Mouse (Mus musculus) hindbrain, embryonic 12.5 days (tissue): ENCODE measurements around the gene Il1r1. TPM values are rescaled to one million over a fixed set of nuclear protein-coding genes. Genes with fewer than 3 reads are reported as not detected.
"Not testable (repeated sequence)": the region's sequence is repeated elsewhere in the genome, so short reads cannot be mapped to it uniquely, and the experiment has no call there.

Experiments used
- ATAC-seq: fragments of 200-750 bp; cut with Nextera tagmentation; 2 replicates; pipeline ENCODE4 v1.8.0; 2017; ENCODE audit warnings: moderate TSS enrichment; ENCODE audit not compliant: low FRiP score
- H3K27ac ChIP-seq: fragments of 300-500 bp; sonication (generic); 2 replicates; pipeline ENCODE4 v1.5.1; 2016; ENCODE audit warnings: mild to moderate bottlenecking
- H3K27me3 ChIP-seq: fragments of 300-500 bp; sonication (generic); 2 replicates; pipeline ENCODE4 v1.6.1; 2016; ENCODE audit warnings: mild to moderate bottlenecking
- H3K36me3 ChIP-seq: fragments of 300-500 bp; sonication (generic); 2 replicates; pipeline ENCODE4 v1.6.1; 2016; ENCODE audit warnings: mild to moderate bottlenecking
- H3K4me1 ChIP-seq: fragments of 300-500 bp; sonication (generic); 2 replicates; pipeline ENCODE4 v1.6.1; 2016
- H3K4me2 ChIP-seq: fragments of 300-500 bp; sonication (generic); replicated peaks from 2 replicates; pipeline ENCODE4 v1.6.1; 2016; ENCODE audit warnings: mild to moderate bottlenecking
- H3K4me3 ChIP-seq: fragments of 300-500 bp; sonication (generic); 2 replicates; pipeline ENCODE4 v1.5.1; 2016; ENCODE audit warnings: mild to moderate bottlenecking
- H3K9ac ChIP-seq: fragments of 300-500 bp; sonication (generic); 2 replicates; pipeline ENCODE4 v1.6.1; 2016; ENCODE audit warnings: mild to moderate bottlenecking, moderate library complexity
- H3K9me3 ChIP-seq: fragments of 300-500 bp; sonication (generic); replicated peaks from 2 replicates; pipeline ENCODE4 v1.6.1; 2016; ENCODE audit warnings: mild to moderate bottlenecking
- WGBS: fragments of 180-500 bp; shearing (Covaris S2); methylation state at CpG from one replicate; pipeline ENCODE4 v1.1.7; 2016; 5-methylcytosine and 5-hydroxymethylcytosine counted together
- polyA plus RNA-seq: library from polyadenylated mRNA; unstranded; fragments of >200 nt; fragmentation: Nextera tagmentation; extraction: Ambion mirVana; gene quantifications from 2 replicates; pipeline ENCODE4 v1.2.1, GENCODE M21; 2016

The Il1r1 gene
- polyA plus RNA-seq, 1 experiment from 2014 or later: 1.4 TPM

GRCm38 (mm10) chr1:40304321-40304720 is 79.4 kb downstream of the Il1r1 start:
- 72% methylated on average over 4 of the region's 4 CpGs for WGBS

GRCm38 (mm10) chr1:40306111-40306510 is 81.2 kb downstream of the Il1r1 start:
- no peak for ATAC-seq
- no peak overlapping the region for H3K27ac ChIP-seq
- 80% methylated on average over 2 of the region's 2 CpGs for WGBS
- no peaks in the 10 kb centered on the region for H3K9me3 ChIP-seq
- no peaks in the 10 kb centered on the region for H3K36me3 ChIP-seq
- H3K4me2 ChIP-seq: no peak overlapping the region
- H3K4me1 ChIP-seq: no peaks in the 10 kb centered on the region
- H3K4me3 ChIP-seq: no peak overlapping the region
- H3K9ac ChIP-seq: no peak overlapping the region
- H3K27me3 ChIP-seq: no peaks in the 10 kb centered on the region

More at GRCm38 (mm10) chr1:40304321-40304720, 79.4 kb downstream of the Il1r1 start:
- not testable (repeated sequence) for H3K9me3 ChIP-seq, H3K4me1 ChIP-seq, H3K36me3 ChIP-seq, H3K27me3 ChIP-seq, H3K9ac ChIP-seq, H3K4me2 ChIP-seq, H3K27ac ChIP-seq, H3K4me3 ChIP-seq, ATAC-seq

GRCm38 (mm10) chr1:40311123-40311522 is 86.2 kb downstream of the Il1r1 start:
- no peak overlapping the region for H3K4me2 ChIP-seq
- no peaks in the 10 kb centered on the region for H3K27me3 ChIP-seq
- H3K27ac ChIP-seq: no peak overlapping the region
- H3K4me1 ChIP-seq: no peaks in the 10 kb centered on the region
- no peak overlapping the region for H3K4me3 ChIP-seq
- ATAC-seq: no peak
- H3K36me3 ChIP-seq: no peaks in the 10 kb centered on the region
- H3K9me3 ChIP-seq: no peaks in the 10 kb centered on the region
- WGBS: 96% methylated on average over 3 of the region's 3 CpGs
- no peak overlapping the region for H3K9ac ChIP-seq

GRCm38 (mm10) chr1:40311625-40312024 is 86.7 kb downstream of the Il1r1 start:
- Histone ChIP-seq H3K9ac (no peak overlapping the region), H3K4me1 (no peaks in the 10 kb centered on the region), H3K27me3 (no peaks in the 10 kb centered on the region), H3K9me3 (no peaks in the 10 kb centered on the region), H3K4me2 (no peak overlapping the region), H3K36me3 (no peaks in the 10 kb centered on the region), H3K27ac (no peak overlapping the region), H3K4me3 (no peak overlapping the region)
- WGBS: 88% methylated on average over 2 of the region's 2 CpGs
- no peak for ATAC-seq

- whole genome bisulfite sequencing: 78% methylated on average over 12 of the region's 12 CpGs
- no peak for ATAC-seq
- no peak overlapping the region for H3K4me3 ChIP-seq
These were observed 89.1 kb downstream of the Il1r1 start for GRCm38 (mm10) chr1:40314016-40314415.

GRCm38 (mm10) chr1:40317657-40318056 is 92.8 kb downstream of the Il1r1 start:
- Histone ChIP-seq H3K4me1 (no peaks in the 10 kb centered on the region), H3K9me3 (no peaks in the 10 kb centered on the region), H3K27me3 (no peaks in the 10 kb centered on the region), H3K9ac (no peak overlapping the region), H3K4me2 (no peak overlapping the region), H3K4me3 (no peak overlapping the region), H3K36me3 (no peaks in the 10 kb centered on the region), H3K27ac (no peak overlapping the region)
- no peak for ATAC-seq
- 91% methylated on average over 8 of the region's 8 CpGs for WGBS

More at GRCm38 (mm10) chr1:40314016-40314415, 89.1 kb downstream of the Il1r1 start:
- no peaks in the 10 kb centered on the region for H3K27me3 ChIP-seq
- no peaks in the 10 kb centered on the region for H3K4me1 ChIP-seq
- no peaks in the 10 kb centered on the region for H3K9me3 ChIP-seq
- H3K27ac ChIP-seq: no peak overlapping the region
- no peaks in the 10 kb centered on the region for H3K36me3 ChIP-seq
- no peak overlapping the region for H3K4me2 ChIP-seq
- no peak overlapping the region for H3K9ac ChIP-seq

GRCm38 (mm10) chr1:40321824-40322223 is 96.9 kb downstream of the Il1r1 start:
- no peaks in the 10 kb centered on the region for H3K36me3 ChIP-seq
- no peak for ATAC-seq
- no peak overlapping the region for H3K4me3 ChIP-seq
- no peak overlapping the region for H3K4me2 ChIP-seq
- no peaks in the 10 kb centered on the region for H3K9me3 ChIP-seq
- H3K27ac ChIP-seq: no peak overlapping the region
- peaks cover 6% of the 10 kb centered on the region for H3K4me1 ChIP-seq
- 86% methylated on average over 6 of the region's 6 CpGs for WGBS
- H3K9ac ChIP-seq: no peak overlapping the region
- peaks cover 30% of the 10 kb centered on the region for H3K27me3 ChIP-seq

- H3K4me1 ChIP-seq: peaks cover 6% of the 10 kb centered on the region
- H3K4me3 ChIP-seq: no peak overlapping the region
- no peak overlapping the region for H3K4me2 ChIP-seq
- no peak for ATAC-seq
- no peak overlapping the region for H3K27ac ChIP-seq
- no peaks in the 10 kb centered on the region for H3K36me3 ChIP-seq
- H3K9me3 ChIP-seq: no peaks in the 10 kb centered on the region
- WGBS: 91% methylated on average over 3 of the region's 3 CpGs
- H3K27me3 ChIP-seq: peaks cover 35% of the 10 kb centered on the region
- no peak overlapping the region for H3K9ac ChIP-seq
These were observed 97.7 kb downstream of the Il1r1 start for GRCm38 (mm10) chr1:40322543-40322942.

GRCm38 (mm10) chr1:40324457-40324856 is 99.6 kb downstream of the Il1r1 start, which contains the start of gene Il1rl2:
Il1rl2 (plus strand) TSS chr1:40324610.
- ATAC-seq: no peak
- peaks cover 6% of the 10 kb centered on the region for H3K4me1 ChIP-seq
- H3K27ac ChIP-seq: no peak within 1 kb of the TSS
- peak within 1 kb of the TSS; percentile 67 for H3K4me2 ChIP-seq
- H3K9me3 ChIP-seq: no peaks in the 10 kb centered on the region
- peak within 1 kb of the TSS; percentile 36 for H3K4me3 ChIP-seq
- peaks cover 37% of the 10 kb centered on the region for H3K27me3 ChIP-seq
- no peak within 1 kb of the TSS for H3K9ac ChIP-seq
- no peaks in the 10 kb centered on the region for H3K36me3 ChIP-seq
- WGBS: 38% methylated on average over 6 of the region's 6 CpGs

- Histone ChIP-seq H3K4me1 (peaks cover 6% of the 10 kb centered on the region), H3K9me3 (no peaks in the 10 kb centered on the region), H3K9ac (0 out of 2 replicates have a peak overlapping the region, but pooled peaks have one; percentile 37), H3K36me3 (no peaks in the 10 kb centered on the region), H3K4me3 (peak overlapping the region; percentile 36), H3K27ac (no peak overlapping the region), H3K27me3 (peaks cover 37% of the 10 kb centered on the region), H3K4me2 (peak overlapping the region; percentile 67)
- no peak for ATAC-seq
- WGBS: 9% methylated on average over 22 of the region's 22 CpGs
These were observed 100.2 kb downstream of the Il1r1 start for GRCm38 (mm10) chr1:40324955-40325702.

- H3K9ac ChIP-seq: peak overlapping the region; percentile 37; the same call in 1 of the 2 replicates
- H3K9me3 ChIP-seq: no peaks in the 10 kb centered on the region
- no peak; the same call in 1 of the 2 replicates for ATAC-seq
- peak overlapping the region; percentile 36 for H3K4me3 ChIP-seq
- no peaks in the 10 kb centered on the region for H3K36me3 ChIP-seq
- no peak overlapping the region for H3K27ac ChIP-seq
- H3K4me2 ChIP-seq: peak overlapping the region; percentile 67
- H3K27me3 ChIP-seq: peaks cover 37% of the 10 kb centered on the region
- peaks cover 6% of the 10 kb centered on the region for H3K4me1 ChIP-seq
- under 1% methylated on average over 29 of the region's 29 CpGs for WGBS
These were observed 100.9 kb downstream of the Il1r1 start for GRCm38 (mm10) chr1:40325711-40326327.

GRCm38 (mm10) chr1:40327604-40328003 is 102.7 kb downstream of the Il1r1 start:
- H3K4me2 ChIP-seq: no peak overlapping the region
- no peak overlapping the region for H3K4me3 ChIP-seq
- H3K9me3 ChIP-seq: no peaks in the 10 kb centered on the region
- no peak for ATAC-seq
- H3K36me3 ChIP-seq: no peaks in the 10 kb centered on the region
- peaks cover 6% of the 10 kb centered on the region for H3K4me1 ChIP-seq
- 87% methylated on average over 3 of the region's 3 CpGs for WGBS
- no peak overlapping the region for H3K27ac ChIP-seq
- no peak overlapping the region for H3K9ac ChIP-seq
- H3K27me3 ChIP-seq: peaks cover 37% of the 10 kb centered on the region
